Mouse (Mus musculus) forebrain, embryonic 10.5 days (tissue): ENCODE data around the gene Mcat. TPM values are rescaled to one million over a fixed set of nuclear protein-coding genes. Genes with fewer than 3 reads are reported as not detected.
A peak's percentile ranks its signal among the peaks of the same experiment; 100 is the strongest.

Source experiments
- DNase-seq: peaks from one replicate; pipeline ENCODE4 v3.0.0-alpha.2; 2017; ENCODE audit warnings: low spot score; ENCODE audit errors: extremely low spot score
- H3K27ac ChIP-seq: fragments of 300-500 bp; sonication (generic); 2 replicates; pipeline ENCODE4 v1.5.1; 2016; ENCODE audit warnings: mild to moderate bottlenecking
- H3K27me3 ChIP-seq: fragments of 300-500 bp; sonication (generic); 2 replicates; pipeline ENCODE4 v1.6.1; 2016; ENCODE audit warnings: mild to moderate bottlenecking; ENCODE audit not compliant: poor library complexity, severe bottlenecking
- H3K36me3 ChIP-seq: fragments of 300-500 bp; sonication (generic); replicated peaks from 2 replicates; pipeline ENCODE4 v1.6.1; 2016; ENCODE audit warnings: mild to moderate bottlenecking, moderate library complexity
- H3K4me1 ChIP-seq: fragments of 300-500 bp; sonication (generic); 2 replicates; pipeline ENCODE4 v1.6.1; 2016
- H3K4me3 ChIP-seq: fragments of 300-500 bp; sonication (generic); 2 replicates; pipeline ENCODE4 v1.5.1; 2016; ENCODE audit warnings: mild to moderate bottlenecking, moderate library complexity
- H3K9me3 ChIP-seq: fragments of 300-500 bp; sonication (generic); 2 replicates; pipeline ENCODE4 v1.6.1; 2016; ENCODE audit warnings: mild to moderate bottlenecking, moderate library complexity
- WGBS: fragments of 180-500 bp; shearing (Covaris S2); methylation state at CpG from one replicate; pipeline ENCODE4 v1.1.7; 2016; 5-methylcytosine and 5-hydroxymethylcytosine counted together
- polyA plus RNA-seq: library from polyadenylated mRNA; unstranded; fragments of >200 nt; fragmentation: Nextera tagmentation; extraction: Ambion mirVana; gene quantifications from 2 replicates; pipeline ENCODE4 v1.2.1, GENCODE M21; 2016

Gene Mcat
- polyA plus RNA-seq: 47.2 and 48.3 TPM in 2 replicates

GRCm38 (mm10) chr15:83563327-83563856 lies at the start of gene Mcat, which contains the start of gene Tspo:
Mcat (minus strand) TSS chr15:83563787.
Tspo (plus strand) TSS chr15:83563592.
- H3K4me3 ChIP-seq: peak within 1 kb of the TSS; percentile 62
- 2% methylated on average over 28 of the region's 28 CpGs for WGBS
- H3K4me1 ChIP-seq: peaks cover 25% of the 10 kb centered on the region
- peak within 1 kb of the TSS; percentile 83 for H3K27ac ChIP-seq
- peaks cover 32% of the 10 kb centered on the region for H3K27me3 ChIP-seq
- no peaks in the 10 kb centered on the region for H3K9me3 ChIP-seq
- peak; percentile 41 for DNase-seq
- no peaks in the 10 kb centered on the region for H3K36me3 ChIP-seq

GRCm38 (mm10) chr15:83607115-83607802 lies 43.7 kb upstream of the Mcat start:
- Histone ChIP-seq H3K4me3 (no peak overlapping the region), H3K36me3 (peaks cover 75% of the 10 kb centered on the region), H3K4me1 (no peaks in the 10 kb centered on the region; the same call in 1 of the 2 replicates), H3K27me3 (no peaks in the 10 kb centered on the region), H3K9me3 (no peaks in the 10 kb centered on the region), H3K27ac (no peak overlapping the region)
- peak; percentile 60 for DNase-seq
- 55% methylated on average over 15 of the region's 15 CpGs for WGBS

GRCm38 (mm10) chr15:83606700-83607099 lies 43.1 kb upstream of the Mcat start:
- Histone ChIP-seq H3K36me3 (peaks cover 70% of the 10 kb centered on the region), H3K4me3 (no peak overlapping the region), H3K27ac (no peak overlapping the region), H3K27me3 (no peaks in the 10 kb centered on the region), H3K9me3 (no peaks in the 10 kb centered on the region), H3K4me1 (no peaks in the 10 kb centered on the region; the same call in 1 of the 2 replicates)
- WGBS: 93% methylated on average over 8 of the region's 8 CpGs
- DNase-seq: no peak

- H3K27me3 ChIP-seq: no peaks in the 10 kb centered on the region
- H3K4me1 ChIP-seq: no peaks in the 10 kb centered on the region; the same call in 1 of the 2 replicates
- H3K27ac ChIP-seq: no peak overlapping the region
- DNase-seq: no peak
- no peaks in the 10 kb centered on the region for H3K9me3 ChIP-seq
- peaks cover 65% of the 10 kb centered on the region for H3K36me3 ChIP-seq
- 93% methylated on average over 11 of the region's 11 CpGs for WGBS
- no peak overlapping the region for H3K4me3 ChIP-seq
These were observed 42.6 kb upstream of the Mcat start for GRCm38 (mm10) chr15:83606216-83606615.

GRCm38 (mm10) chr15:83603426-83603825 lies 39.8 kb upstream of the Mcat start:
- Histone ChIP-seq H3K36me3 (peaks cover 39% of the 10 kb centered on the region), H3K27ac (no peak overlapping the region), H3K27me3 (no peaks in the 10 kb centered on the region), H3K4me1 (no peaks in the 10 kb centered on the region; the same call in 1 of the 2 replicates), H3K9me3 (no peaks in the 10 kb centered on the region), H3K4me3 (no peak overlapping the region)
- no peak for DNase-seq
- 95% methylated on average over 7 of the region's 7 CpGs for WGBS

GRCm38 (mm10) chr15:83603046-83603396 lies 39.4 kb upstream of the Mcat start:
- no peak for DNase-seq
- 93% methylated on average over 1 of the region's 1 CpGs for WGBS
- Histone ChIP-seq H3K4me1 (no peaks in the 10 kb centered on the region; the same call in 1 of the 2 replicates), H3K27me3 (no peaks in the 10 kb centered on the region), H3K36me3 (peaks cover 35% of the 10 kb centered on the region), H3K27ac (no peak overlapping the region), H3K4me3 (no peak overlapping the region), H3K9me3 (no peaks in the 10 kb centered on the region)

GRCm38 (mm10) chr15:83602372-83603045 lies 38.9 kb upstream of the Mcat start:
- no peak overlapping the region for H3K27ac ChIP-seq
- no peaks in the 10 kb centered on the region for H3K9me3 ChIP-seq
- peaks cover 30% of the 10 kb centered on the region for H3K36me3 ChIP-seq
- DNase-seq: no peak
- H3K4me3 ChIP-seq: no peak overlapping the region
- no peaks in the 10 kb centered on the region; the same call in 1 of the 2 replicates for H3K4me1 ChIP-seq
- 89% methylated on average over 13 of the region's 13 CpGs for WGBS
- H3K27me3 ChIP-seq: no peaks in the 10 kb centered on the region

GRCm38 (mm10) chr15:83601185-83601584 lies 37.6 kb upstream of the Mcat start:
- Histone ChIP-seq H3K36me3 (peaks cover 18% of the 10 kb centered on the region), H3K27me3 (no peaks in the 10 kb centered on the region), H3K4me3 (no peak overlapping the region), H3K9me3 (no peaks in the 10 kb centered on the region), H3K27ac (no peak overlapping the region), H3K4me1 (no peaks in the 10 kb centered on the region; the same call in 1 of the 2 replicates)
- 80% methylated on average over 4 of the region's 4 CpGs for WGBS
- no peak for DNase-seq

GRCm38 (mm10) chr15:83596833-83597232 lies 33.2 kb upstream of the Mcat start:
- Histone ChIP-seq H3K4me1 (peaks cover 33% of the 10 kb centered on the region), H3K27me3 (no peaks in the 10 kb centered on the region), H3K27ac (no peak overlapping the region), H3K4me3 (no peak overlapping the region), H3K36me3 (peaks cover 10% of the 10 kb centered on the region), H3K9me3 (no peaks in the 10 kb centered on the region)
- no peak for DNase-seq
- WGBS: 91% methylated on average over 4 of the region's 4 CpGs

GRCm38 (mm10) chr15:83595364-83595711 lies 31.8 kb upstream of the Mcat start:
- H3K36me3 ChIP-seq: peaks cover 20% of the 10 kb centered on the region
- peak overlapping the region; percentile 92 for H3K27ac ChIP-seq
- peaks cover 33% of the 10 kb centered on the region for H3K4me1 ChIP-seq
- H3K4me3 ChIP-seq: peak overlapping the region; percentile 95
- H3K27me3 ChIP-seq: no peaks in the 10 kb centered on the region
- 42% methylated on average over 7 of the region's 7 CpGs for WGBS
- DNase-seq: no peak
- no peaks in the 10 kb centered on the region for H3K9me3 ChIP-seq

- peaks cover 33% of the 10 kb centered on the region for H3K4me1 ChIP-seq
- no peaks in the 10 kb centered on the region for H3K9me3 ChIP-seq
- peak within 1 kb of the TSS; percentile 95 for H3K4me3 ChIP-seq
- WGBS: under 1% methylated on average over 68 of the region's 68 CpGs
- H3K36me3 ChIP-seq: peaks cover 26% of the 10 kb centered on the region
- peak; percentile 93 for DNase-seq
- no peaks in the 10 kb centered on the region for H3K27me3 ChIP-seq
- H3K27ac ChIP-seq: peak within 1 kb of the TSS; percentile 92
These were observed 31.2 kb upstream of the Mcat start, which contains the start of gene Ttll12 for GRCm38 (mm10) chr15:83594513-83595363. Ttll12 (minus strand) TSS chr15:83595157.

GRCm38 (mm10) chr15:83593702-83594512 lies 30.3 kb upstream of the Mcat start:
- Histone ChIP-seq H3K9me3 (no peaks in the 10 kb centered on the region), H3K4me3 (peak overlapping the region; percentile 95), H3K27ac (peak overlapping the region; percentile 92), H3K4me1 (peaks cover 33% of the 10 kb centered on the region), H3K27me3 (no peaks in the 10 kb centered on the region), H3K36me3 (peaks cover 35% of the 10 kb centered on the region)
- WGBS: 16% methylated on average over 19 of the region's 19 CpGs
- peak; percentile 27 for DNase-seq
